Comparison of ENCODE assay signal across 17 mouse cellular contexts in genomic region chr8:96100817-96101216, GRCm38 (mm10).
"Had no signal": no experiment of that assay in that cellular context is flagged by ENCODE, and none has a peak within 500 bp of the region (broad histone marks: within the 10 kb centered on the region; RNA-seq: fewer than 3 reads in every experiment).

No protein-coding gene starts in this region.

- H3K9ac ChIP-seq: liver, embryonic 12.5 days; liver, embryonic 14.5 days; lung, embryonic 14.5 days; neural tube, embryonic 13.5 days; neural tube, embryonic 15.5 days had no signal

- H3K4me3 ChIP-seq: liver, embryonic 12.5 days; myocyte; neural tube, embryonic 13.5 days; neural tube, embryonic 15.5 days had no signal

- H3K9me3 ChIP-seq: liver, embryonic 12.5 days; neural tube, embryonic 13.5 days; neural tube, embryonic 15.5 days had no signal

- DNase-seq: lung, adult 18-20 months; lung, embryonic 14.5 days; lung, postnatal 10 days; lung, postnatal 4 days; retina, postnatal 1 day; right cerebral cortex, adult 18-20 months; right cerebral cortex, postnatal 25 days; right cerebral cortex, postnatal 4 days; spleen, adult 18-20 months; thymus, adult 18-20 months; thymus, postnatal 14 days; thymus, postnatal 36 days had no signal

- H3K36me3 ChIP-seq: liver, embryonic 12.5 days; neural tube, embryonic 13.5 days; neural tube, embryonic 15.5 days had no signal

- H3K27ac ChIP-seq: liver, embryonic 12.5 days; liver, embryonic 14.5 days; neural tube, embryonic 13.5 days; neural tube, embryonic 15.5 days had no signal

- H3K4me2 ChIP-seq: liver, embryonic 12.5 days; lung, embryonic 14.5 days; neural tube, embryonic 13.5 days; neural tube, embryonic 15.5 days had no signal

- H3K27me3 ChIP-seq: liver, embryonic 12.5 days; neural tube, embryonic 13.5 days; neural tube, embryonic 15.5 days had no signal

- ATAC-seq: liver, embryonic 12.5 days had no signal

- H3K4me1 ChIP-seq: liver, embryonic 12.5 days; neural tube, embryonic 13.5 days; neural tube, embryonic 15.5 days had no signal
